Mouse (Mus musculus): ENCODE results near the gene Gm15517.

Gm15517 gene

GRCm38 (mm10) chr7:44309475-44310284 is 48.4 kb downstream of the Gm15517 start, which contains the start of gene Shank1:
Gene Shank1 (plus strand): TSS chr7:44310253.
- no peak for DNase-seq (ENCODE audit: low spot score)

GRCm38 (mm10) chr7:44310285-44310877 is 49.1 kb downstream of the Gm15517 start:
- no peak for DNase-seq (ENCODE audit: low spot score)

- DNase-seq (ENCODE audit: low spot score) = no peak
Measured at GRCm38 (mm10) chr7:44310878-44311712, 49.8 kb downstream of the Gm15517 start.
